Mouse (Mus musculus) adrenal gland, postnatal 14 days (tissue): ENCODE data around the gene Khdrbs1. TPM values are rescaled to one million over a fixed set of nuclear protein-coding genes. Genes with fewer than 3 reads are reported as not detected.
A peak's percentile ranks its signal among the peaks of the same experiment; 100 is the strongest.

Source experiments
- DNase-seq: peaks from one replicate; pipeline ENCODE4 v3.0.0; 2021; ENCODE audit warnings: mixed read lengths
- microRNA-seq, 2 experiments: library from miRNA; unstranded; fragments of <30 nt; microRNA quantifications; one replicate each; pipeline ENCODE4 v1.2.0; 2021
- total RNA-seq: library from RNA; stranded (reverse); gene quantifications from 2 replicates; pipeline ENCODE4 v1.2.3, GENCODE M21; 2021

The Khdrbs1 gene
- total RNA-seq, 1 experiment from 2014 or later, result 69.2 TPM

DNA sequence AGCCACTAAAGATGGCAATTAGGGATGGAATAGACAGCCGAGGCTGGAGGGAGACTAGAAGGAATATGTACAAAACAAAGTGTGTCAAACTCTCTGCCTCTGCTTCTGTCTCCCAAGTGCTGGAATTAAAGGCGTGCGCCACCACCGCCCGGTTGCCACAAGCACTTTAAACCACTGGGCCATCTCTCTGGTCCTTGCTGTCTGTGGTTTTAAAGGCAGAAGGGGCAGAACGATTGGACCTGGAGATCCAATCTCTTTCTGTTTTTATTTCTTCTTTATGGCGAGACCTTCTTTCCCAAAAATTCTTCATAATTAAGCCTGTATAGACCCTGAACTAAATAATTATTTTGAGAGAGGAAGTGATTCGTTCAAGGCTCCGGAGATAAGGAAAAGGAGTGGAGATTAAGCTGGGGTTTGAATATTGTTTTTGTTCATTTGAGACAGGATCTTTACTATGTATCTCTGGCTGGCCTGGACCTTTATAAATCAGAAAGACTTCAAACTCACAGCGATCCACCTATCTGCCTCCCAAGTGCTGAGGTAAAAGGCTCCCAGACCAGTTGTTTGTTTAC lies 69.1 kb downstream of the Khdrbs1 start:
- no peak for DNase-seq

GRCm38 (mm10) chr4:129672083-129672877 lies 69.8 kb downstream of the Khdrbs1 start, which contains the start of gene Kpna6:
Gene Kpna6, minus strand, starts transcription at chr4:129672767.
- DNase-seq, result peak; percentile 95

DNA sequence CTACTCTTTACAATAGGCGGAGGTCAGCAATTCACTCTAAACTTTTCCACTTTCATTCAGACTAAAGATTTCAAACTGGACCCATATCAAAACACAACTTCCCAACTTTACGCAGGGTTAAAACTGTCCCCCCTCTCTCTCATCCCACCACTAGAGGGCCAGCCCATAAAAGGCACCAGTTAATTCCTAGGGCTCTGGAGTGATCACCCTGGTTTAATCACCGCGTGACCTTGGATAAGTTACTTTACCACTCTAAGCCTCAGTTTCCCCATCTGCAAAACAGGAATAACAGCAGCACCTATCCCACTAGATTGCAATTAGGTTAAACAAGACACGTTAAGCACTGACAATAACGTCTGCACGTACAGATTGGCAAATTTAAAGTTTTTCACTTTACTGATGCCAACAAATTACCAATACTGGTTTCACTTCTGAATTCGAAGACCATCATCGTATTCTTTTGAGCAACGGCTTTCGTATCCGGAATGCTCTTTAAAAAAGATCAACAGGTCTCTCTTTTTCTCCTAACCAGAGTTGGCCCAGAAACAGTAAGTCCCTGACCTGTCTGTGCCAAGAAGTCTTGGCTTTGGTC lies 70.5 kb downstream of the Khdrbs1 start:
- peak; percentile 76 for DNase-seq

DNA sequence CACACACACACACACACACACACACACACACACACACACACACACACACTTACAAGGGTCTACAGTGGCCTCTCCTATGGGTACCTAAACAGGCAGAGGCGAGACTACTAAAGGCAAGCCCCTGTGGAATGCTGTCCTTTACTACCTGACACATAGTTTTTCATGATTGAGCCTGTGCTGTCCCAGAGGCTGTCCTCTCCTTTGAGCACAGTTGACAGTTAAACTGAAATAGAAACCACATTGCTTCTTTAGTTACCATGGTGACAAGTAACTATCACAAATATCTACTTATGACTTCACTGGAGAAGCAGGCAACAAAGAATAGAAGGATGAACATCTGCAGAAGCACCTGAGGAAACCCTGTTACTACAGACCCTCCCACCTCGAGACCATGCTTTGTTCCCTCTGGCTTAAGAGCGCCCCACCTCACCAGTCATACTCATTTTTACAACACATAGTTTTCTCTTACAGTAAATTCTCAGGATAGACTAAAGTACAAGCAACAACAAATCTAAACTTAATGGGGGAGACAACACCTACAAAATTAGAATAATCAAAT lies 79.8 kb downstream of the Khdrbs1 start:
- DNase-seq, result no peak

GRCm38 (mm10) chr4:129661584-129661983 lies 80.5 kb downstream of the Khdrbs1 start:
- no peak for DNase-seq

DNA sequence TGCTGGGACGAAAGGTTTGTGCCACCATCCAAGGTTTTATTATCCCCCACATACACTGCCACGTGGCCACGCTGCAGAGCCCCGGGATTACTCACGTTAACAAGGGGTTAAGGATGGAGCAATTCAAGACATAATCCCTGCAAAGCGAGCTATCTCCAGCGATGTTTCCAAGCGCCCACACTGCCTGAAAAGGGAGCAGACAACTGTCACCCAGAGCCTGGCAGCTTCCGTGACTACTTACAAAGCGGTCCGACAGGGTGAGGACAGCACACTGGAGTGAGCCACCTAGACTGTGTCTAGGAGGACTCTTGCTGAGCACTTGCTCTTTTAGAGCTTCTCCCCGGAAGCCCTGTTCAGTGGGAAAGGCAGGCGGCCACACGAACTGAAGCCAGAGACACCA lies 87.3 kb downstream of the Khdrbs1 start:
- no peak for DNase-seq

Small RNAs within 50 kb of the gene (microRNA-seq; reads per million reads assigned to microRNA genes)
- gene Gm28017 (0 reads per million in 2 experiments), gene Mir7016 (0 to 0.43 reads per million in 2 experiments)

Other genes starting within 250 kb of the Khdrbs1 start
- 78.9 and 81.4 TPM in 2 replicates for gene Marcksl1, start 228.7 kb downstream of the Khdrbs1 start, total RNA-seq
- gene Hdac1, start 199.6 kb downstream of the Khdrbs1 start, total RNA-seq, result 55.7 and 59.5 TPM in 2 replicates
- gene Lck, start 168.7 kb downstream of the Khdrbs1 start, total RNA-seq, result 5.0 and 26.2 TPM in 2 replicates
- 30.6 and 32.3 TPM in 2 replicates for gene Fam167b, start 163.8 kb downstream of the Khdrbs1 start, total RNA-seq
- gene Eif3i, start 141.7 kb downstream of the Khdrbs1 start, total RNA-seq, result 175 and 187 TPM in 2 replicates
- gene Tmem234, start 141.6 kb downstream of the Khdrbs1 start, total RNA-seq, result 82.6 and 89.8 TPM in 2 replicates
- 0.75 and 1.4 TPM in 2 replicates for gene Dcdc2b, start 128.0 kb downstream of the Khdrbs1 start, total RNA-seq
- 26.7 and 34.9 TPM in 2 replicates for gene Iqcc, start 123.2 kb downstream of the Khdrbs1 start, total RNA-seq
- 56.7 and 67.4 TPM in 2 replicates for gene Ccdc28b, start 118.4 kb downstream of the Khdrbs1 start, total RNA-seq
- gene Txlna, start 101.2 kb downstream of the Khdrbs1 start, total RNA-seq, result 61.2 and 64.9 TPM in 2 replicates
- 80.6 and 81.7 TPM in 2 replicates for gene Kpna6, start 69.5 kb downstream of the Khdrbs1 start, total RNA-seq
- 11.6 and 12.9 TPM in 2 replicates for gene Tmem39b, start 45.5 kb downstream of the Khdrbs1 start, total RNA-seq
- gene Ptp4a2, start 68.9 kb upstream of the Khdrbs1 start, total RNA-seq, result 313 and 326 TPM in 2 replicates
- 0.19 and 0.30 TPM in 2 replicates for gene Spocd1, start 186.9 kb upstream of the Khdrbs1 start, total RNA-seq
- gene Adgrb2, start 242.6 kb upstream of the Khdrbs1 start, total RNA-seq, result 16.0 and 17.3 TPM in 2 replicates